Mouse (Mus musculus): ENCODE measurements at regions not wholly inside any gene's neighbourhood (a gene's known extent, or its start where the extent isn't known, plus 50 kb on each side); places are given as distances from the start of the nearest gene placed in this dataset.

DNA sequence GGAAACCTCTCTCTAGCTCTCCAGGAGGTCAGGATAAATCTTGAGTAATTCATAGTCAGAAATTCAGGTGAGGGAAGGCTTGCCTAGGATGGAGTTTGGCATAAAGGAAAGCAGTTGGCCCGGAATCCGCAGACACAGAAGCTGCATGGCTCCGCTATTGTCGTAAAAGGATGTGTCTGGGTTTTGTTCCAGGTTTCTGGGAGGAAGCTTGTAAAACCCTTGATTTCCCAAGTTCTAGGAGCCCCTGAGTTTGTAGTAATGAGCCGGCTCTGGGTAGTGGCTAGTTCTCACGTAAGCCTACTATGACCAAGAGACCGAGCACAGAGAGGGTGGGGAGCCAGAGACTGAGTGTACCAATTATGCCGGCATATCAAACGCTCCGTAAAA is 52.7 kb upstream of the Gm21915 start:
- peak; percentile 15; the same call in 1 of the 2 replicates for ATAC-seq (replicated peaks; ENCODE audit: poor library complexity)

DNA sequence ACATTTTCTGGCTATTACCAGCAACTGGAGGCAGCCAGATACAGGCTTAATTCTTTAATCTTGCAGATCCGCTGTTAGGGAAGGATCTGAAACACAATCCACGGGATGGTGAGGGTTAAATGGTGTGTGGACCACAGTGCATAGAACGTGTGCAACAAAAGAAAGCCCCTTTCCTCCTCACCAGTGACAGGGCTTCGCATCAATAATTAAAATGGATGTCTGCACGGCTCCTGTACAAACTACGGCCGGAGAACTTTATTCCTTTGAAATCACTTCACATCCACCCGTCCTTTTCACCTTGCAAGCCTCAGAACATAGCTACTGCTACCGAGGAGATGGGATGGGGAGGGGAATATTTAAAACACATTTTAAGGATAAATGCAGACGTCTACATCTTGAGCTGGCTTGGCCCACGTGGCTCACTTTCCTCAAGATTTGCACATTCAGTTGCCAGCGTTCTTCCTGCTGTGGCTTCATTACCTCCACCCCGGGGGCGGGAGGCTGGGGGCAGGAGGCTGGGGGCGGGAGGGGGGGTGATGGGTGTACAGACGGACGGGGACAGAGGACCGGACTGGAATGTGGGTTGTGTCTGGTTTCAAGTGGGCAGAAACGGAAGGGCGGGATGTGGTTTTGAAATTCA is 53.3 kb upstream of the Gm21915 start:
- peak; percentile 9 for ATAC-seq (replicated peaks; ENCODE audit: poor library complexity)

DNA sequence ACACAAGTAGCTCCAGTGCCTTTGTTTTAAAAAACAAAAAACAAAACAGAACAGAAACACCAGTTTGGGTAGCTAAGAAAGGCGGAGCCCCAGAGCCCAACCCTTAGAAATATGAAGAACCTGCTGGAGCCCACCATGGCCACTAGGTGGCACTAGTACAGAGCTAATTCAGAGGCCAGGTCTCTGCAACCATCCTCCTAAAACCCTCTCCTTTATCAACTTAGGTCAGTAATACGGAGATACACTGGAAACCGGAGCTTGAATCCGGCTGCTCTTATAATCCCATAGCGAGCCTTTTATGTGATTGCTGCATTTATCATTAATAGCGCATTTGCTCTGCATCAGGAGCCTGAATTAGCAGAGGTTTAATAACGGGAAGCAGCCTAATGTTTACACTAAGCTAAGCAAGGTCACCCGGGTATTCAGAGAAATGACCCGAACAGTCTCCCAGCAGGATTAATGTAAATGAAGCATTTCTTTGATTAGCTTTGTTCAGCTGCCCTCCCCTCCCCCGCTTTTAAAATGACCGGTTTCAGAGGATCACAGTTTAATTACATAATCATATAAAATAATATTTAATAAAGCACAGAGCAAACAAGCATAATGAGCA is 53.9 kb upstream of the Gm21915 start:
- peak; percentile 80 for ATAC-seq (replicated peaks; ENCODE audit: poor library complexity)

DNA sequence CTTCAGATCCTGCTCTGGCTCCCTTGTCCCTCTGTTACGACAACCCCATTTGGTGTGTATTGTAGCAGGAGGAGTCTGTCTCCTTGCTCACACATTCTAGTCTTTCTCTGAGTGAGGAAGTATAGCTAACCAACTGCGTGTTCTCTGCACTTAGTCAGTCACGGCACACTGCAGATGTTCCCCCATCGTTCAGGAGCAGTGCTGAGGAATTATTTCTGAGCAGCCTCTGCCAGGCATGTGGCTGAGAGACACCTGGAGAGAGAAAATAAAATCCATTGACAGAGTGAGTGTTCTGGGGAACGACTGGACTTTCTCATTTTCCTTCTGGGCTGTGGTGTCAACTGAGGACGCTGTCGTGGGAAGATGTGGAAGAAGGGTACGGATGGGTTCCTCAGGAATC is 54.5 kb upstream of the Gm21915 start:
- no peak for ATAC-seq (replicated peaks; ENCODE audit: poor library complexity)

DNA sequence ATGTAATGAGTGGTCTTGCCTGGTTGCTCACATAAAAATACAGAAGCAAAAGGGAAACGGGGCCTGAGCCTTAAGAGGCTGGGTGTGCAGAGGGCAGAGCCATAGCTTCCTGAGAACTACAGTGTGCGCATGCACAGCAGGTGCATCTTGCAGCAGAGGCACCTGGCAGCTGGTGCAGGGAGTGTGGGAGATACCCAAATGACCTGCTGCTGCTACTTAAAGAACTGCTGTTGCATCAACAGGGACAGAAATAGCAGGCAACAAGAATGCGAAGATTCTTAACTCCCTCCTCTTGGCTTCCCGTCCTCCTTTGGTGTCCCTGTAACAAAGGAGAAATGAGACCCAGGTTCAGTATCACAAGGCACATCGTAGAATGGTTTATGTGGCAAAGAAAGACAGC is 56.3 kb upstream of the Gm21915 start:
- ATAC-seq (replicated peaks; ENCODE audit: poor library complexity), result no peak

DNA sequence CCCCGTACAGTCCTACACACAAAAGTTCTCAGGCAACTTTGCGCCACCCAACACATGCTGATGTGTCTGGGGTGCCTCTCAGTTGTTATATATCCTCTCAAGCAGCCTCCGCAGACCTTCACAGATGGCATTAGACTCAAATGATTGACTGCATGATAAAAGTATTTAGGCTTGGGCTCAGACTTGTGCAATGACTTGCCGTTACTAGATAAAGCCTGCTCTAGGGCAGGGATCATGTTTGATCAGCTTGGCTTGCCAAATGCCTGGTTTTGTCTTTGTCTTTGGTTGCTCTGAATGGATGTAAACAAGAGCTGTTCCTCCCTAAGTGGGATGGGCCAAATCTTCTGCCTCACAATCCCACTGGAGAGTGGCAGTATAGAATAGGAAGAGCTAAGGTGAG is 57.2 kb upstream of the Gm21915 start:
- ATAC-seq (replicated peaks; ENCODE audit: poor library complexity), result peak; percentile 69

DNA sequence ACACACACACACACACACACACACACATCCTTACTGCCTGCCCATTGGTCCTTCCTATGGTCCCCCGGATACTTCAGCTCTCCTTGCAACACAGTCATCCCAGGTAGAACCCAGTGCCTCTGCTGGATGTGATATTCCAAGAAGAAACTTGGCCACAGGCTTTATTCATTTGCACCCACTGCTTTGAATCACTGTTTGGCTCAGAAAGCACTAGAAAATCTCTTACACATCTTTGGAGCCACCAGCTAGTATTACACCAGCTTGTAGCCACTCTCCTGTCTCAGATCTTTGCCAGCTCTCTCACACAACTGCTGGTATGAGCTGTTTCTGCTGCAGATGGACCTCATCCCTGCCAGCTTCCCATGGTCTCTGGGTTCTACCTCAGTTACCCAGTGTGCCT is 57.7 kb upstream of the Gm21915 start:
- no peak; the same call in 1 of the 2 replicates for ATAC-seq (replicated peaks; ENCODE audit: poor library complexity)

DNA sequence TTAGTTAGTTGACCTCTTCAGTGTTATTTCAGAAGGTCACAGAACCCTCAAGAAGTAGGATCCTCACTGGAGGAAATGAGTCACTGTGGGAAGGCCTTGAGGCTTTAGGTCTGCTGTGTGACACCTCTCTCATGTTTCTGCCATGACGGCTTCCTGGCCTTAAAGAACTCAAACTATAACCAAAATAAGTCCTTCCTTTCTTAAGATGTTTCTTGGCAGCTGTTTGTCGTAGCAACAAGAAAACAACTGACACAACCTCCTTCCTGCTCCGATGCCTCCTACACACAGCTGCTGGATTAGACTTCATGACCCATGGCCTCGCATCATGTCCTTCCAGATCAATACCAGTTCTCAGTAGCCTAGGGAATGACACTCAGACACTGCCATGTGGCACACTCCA is 58.1 kb upstream of the Gm21915 start:
- ATAC-seq (replicated peaks; ENCODE audit: poor library complexity), result no peak

DNA sequence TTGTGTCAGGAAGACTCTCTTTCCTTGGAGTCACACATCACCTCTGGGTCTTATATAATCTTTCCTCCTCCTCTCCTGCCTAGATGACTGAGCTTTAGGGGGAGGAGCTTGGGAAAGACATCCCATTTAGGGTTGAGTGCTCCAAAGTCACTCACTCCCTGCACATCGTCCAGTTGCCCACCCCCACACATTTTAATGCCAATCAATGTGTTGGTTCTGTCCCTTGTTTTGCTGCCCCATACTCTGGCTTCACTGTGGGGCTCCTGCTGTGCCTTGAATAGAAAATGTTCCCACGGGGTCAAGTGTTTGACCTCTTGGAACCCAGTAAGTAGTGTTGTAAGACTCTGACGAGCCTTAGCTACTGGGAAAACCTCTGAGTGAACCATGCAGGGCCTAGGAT is 58.8 kb upstream of the Gm21915 start:
- ATAC-seq (replicated peaks; ENCODE audit: poor library complexity), result no peak

DNA sequence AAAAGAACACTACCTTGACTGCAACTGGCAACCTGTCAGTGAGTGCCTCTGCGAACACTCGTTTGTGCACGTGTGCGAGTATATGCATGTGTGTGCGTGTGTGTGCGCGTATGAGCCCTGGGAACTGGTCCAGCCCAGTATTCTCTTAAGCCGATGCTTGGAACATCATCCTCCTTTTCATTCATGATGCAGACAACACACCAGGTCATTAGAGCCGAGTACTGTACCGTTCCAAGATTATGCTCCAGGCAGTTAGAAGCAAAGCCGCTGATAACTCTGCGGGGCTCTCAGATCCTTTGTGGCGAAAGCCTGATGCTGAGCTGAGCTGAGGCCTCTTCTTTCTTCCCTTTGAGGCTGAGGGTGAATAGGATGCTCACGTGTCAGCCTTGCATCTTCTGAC is 61.8 kb upstream of the Gm21915 start:
- no peak for ATAC-seq (replicated peaks; ENCODE audit: poor library complexity)

DNA sequence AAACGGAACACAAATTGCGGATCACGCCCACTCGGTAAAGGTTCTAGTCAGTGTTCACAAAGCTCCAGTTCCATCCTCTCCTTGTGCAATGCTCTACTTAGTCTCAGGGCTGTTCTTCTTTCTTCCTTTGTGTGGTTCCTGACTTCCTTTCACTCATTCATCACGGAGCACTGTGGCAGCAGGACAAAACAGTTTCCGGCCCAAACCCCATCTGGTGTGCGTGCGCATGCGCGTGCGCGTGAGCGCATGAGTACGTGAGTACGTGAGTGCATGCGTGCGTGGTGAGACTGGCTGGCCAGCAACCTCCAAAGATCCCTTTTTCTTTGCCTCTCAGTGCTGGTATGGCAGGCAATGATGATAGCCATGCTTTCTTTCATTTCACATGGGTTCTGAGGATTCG is 62.5 kb upstream of the Gm21915 start:
- peak; percentile 69 for ATAC-seq (replicated peaks; ENCODE audit: poor library complexity)

DNA sequence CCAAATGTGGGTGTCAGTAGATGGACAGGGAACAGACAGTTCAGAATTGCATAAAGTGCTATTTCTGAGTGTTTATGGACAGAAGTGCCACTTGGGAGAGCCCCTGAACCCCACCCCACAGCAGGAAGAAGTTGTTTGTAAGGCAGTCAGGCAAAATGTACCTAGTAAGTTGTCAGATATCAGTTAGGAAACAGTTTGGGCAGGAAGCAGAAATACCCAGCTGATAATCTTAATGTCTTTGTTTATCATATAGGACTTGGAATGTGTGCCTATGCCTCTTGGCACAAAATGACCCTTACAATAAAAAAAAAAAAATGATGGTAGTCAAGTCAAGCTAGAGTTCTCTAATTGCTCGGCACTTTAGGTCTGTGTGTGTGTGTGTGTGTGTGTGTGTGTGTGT is 66.9 kb upstream of the Gm21915 start:
- ATAC-seq (replicated peaks; ENCODE audit: poor library complexity), result peak; percentile 68

DNA sequence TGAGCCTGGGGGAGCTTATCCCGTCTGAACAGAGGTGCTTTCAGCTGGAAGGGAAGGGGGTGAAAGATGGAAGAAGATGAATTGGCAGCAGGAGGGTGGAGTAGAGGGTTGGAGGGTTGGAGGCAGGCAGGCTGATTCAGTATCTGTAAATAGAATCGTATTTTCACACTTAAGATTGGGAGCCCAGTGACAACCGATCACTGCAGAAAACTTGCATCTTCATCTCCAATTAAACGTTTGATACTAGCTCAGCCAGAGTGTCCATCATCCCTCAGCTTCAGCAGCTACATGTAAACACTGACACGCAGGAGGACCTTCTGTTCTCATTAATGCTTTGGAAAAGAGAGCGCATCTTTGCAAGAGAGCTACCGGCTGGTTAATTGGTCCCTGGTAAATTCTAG is 67.2 kb upstream of the Gramd1b start:
- no peak for ATAC-seq (replicated peaks; ENCODE audit: poor library complexity)

DNA sequence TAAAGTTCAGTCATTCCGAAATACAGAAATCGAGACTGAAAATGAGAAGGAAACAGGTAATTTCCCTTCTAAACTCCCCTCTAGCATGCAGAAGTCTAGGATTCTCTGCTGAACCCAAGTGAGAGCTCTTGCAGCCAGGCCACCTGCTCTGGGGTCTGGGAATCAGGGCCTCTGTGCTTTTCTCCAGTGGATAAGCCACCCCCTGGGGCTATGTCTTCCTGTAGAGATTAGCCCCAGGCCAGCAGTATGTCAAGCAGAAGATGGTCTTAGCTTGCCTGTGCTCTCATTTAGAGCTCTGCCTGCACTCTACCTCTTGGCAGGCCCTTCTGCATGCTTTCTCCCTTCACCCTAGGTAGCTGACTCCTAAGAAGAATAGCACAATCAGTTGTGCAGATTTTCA is 56.2 kb upstream of the Gramd1b start:
- ATAC-seq (replicated peaks; ENCODE audit: poor library complexity), result no peak

DNA sequence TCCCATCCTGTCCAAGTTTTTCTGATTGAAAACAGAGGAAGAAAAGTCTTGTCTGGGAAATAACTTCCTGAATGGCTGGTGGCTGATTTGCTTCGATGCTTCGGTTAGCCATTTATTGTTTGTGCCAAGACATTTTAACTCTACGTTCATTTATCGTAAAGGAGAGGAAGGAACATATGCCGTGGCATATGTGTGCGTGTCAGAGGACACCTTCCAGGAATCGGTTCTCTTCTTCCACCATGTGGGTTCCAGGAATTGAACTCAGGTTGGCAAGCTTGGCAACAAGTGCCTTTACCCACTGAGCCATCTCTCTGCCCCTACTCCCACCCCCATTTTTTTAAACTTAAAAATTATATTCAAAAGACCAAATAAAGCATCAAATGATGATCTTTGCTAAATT is 55.4 kb upstream of the Gramd1b start:
- ATAC-seq (replicated peaks; ENCODE audit: poor library complexity), result no peak

DNA sequence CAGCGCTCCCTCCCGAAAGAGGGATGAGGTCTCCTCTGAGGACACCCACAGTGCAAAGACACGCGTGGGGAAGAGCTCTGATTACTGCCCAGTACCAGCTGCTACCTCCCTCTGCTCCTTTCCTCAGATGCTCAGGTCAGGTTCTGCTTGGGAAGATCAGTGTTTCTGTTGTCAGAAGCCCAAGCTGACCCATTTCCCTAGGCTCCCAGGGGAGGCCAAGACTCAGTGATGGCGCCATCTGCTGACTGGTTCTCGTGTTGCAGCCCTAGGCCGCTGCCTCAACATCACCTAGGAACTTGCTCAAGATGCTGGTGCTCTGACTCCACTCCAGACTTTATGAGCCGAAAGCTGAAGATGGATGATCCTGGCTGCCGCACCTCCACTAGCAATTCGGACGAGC is 52.4 kb upstream of the Gramd1b start:
- ATAC-seq (replicated peaks; ENCODE audit: poor library complexity), result peak; percentile 65

DNA sequence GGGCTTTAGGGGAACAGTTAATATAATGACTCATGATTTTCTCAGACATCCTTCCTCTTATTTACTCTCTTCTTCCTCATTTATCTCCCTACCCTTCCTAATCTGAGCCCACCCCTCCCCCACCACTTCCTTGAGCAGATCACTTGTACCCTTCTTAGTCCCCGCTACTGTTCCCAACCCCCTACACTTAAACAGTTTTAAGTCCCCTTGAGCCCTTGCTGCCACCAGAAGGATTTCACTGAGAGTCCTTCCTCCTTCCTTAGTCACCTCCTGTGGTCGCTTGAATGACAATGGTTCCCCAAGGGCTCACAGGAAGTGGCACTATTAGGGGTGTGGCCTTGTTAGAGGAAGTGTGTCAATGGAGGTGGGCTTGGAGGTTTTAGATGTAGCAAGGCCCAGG is 50.7 kb upstream of the Gramd1b start:
- ATAC-seq (replicated peaks; ENCODE audit: poor library complexity), result peak; percentile 90

Measured in megakaryocyte progenitor cell, adult 5-6 weeks (primary cell).